ENCODE assay signal across 8 mouse cellular contexts in genomic region chr8:89006426-89006825, GRCm38 (mm10). TPM values are rescaled to one million over a fixed set of nuclear protein-coding genes. Genes with fewer than 3 reads are reported as not detected.
A peak's percentile ranks its signal among the peaks of the same experiment; 100 is the strongest.
DNase-seq lines count a peak whose midpoint lies in the region; ATAC-seq and TF ChIP-seq lines count a peak whose summit lies in the region.

No protein-coding gene starts in this region.

- H3K27me3 ChIP-seq in kidney, embryonic 16.5 days (ENCODE audit: insufficient read depth, low read length), result peaks cover 15% of the 10 kb centered on the region
- peaks cover 11% of the 10 kb centered on the region; the same call in 1 of the 2 replicates for H3K27me3 ChIP-seq in midbrain, embryonic 15.5 days (replicated peaks)

- H3K27ac ChIP-seq in embryonic fibroblast, embryonic 13.5 days (ENCODE audit: insufficient read depth, low read length), result no peak overlapping the region
- H3K27ac ChIP-seq in kidney, embryonic 16.5 days (ENCODE audit: low read length), result no peak overlapping the region
- H3K27ac ChIP-seq in midbrain, embryonic 15.5 days, result no peak overlapping the region

- H3K4me1 ChIP-seq in embryonic fibroblast, embryonic 13.5 days (ENCODE audit: control insufficient read depth, insufficient read depth, low read length), result no peaks in the 10 kb centered on the region
- peaks cover 25% of the 10 kb centered on the region for H3K4me1 ChIP-seq in kidney, embryonic 16.5 days (ENCODE audit: insufficient read depth, low read length)
- peaks cover 17% of the 10 kb centered on the region for H3K4me1 ChIP-seq in midbrain, embryonic 15.5 days

- no peak for TF ChIP-seq CTCF in embryonic fibroblast, embryonic 13.5 days (IDR thresholded peaks at IDR 0.05; ENCODE audit: borderline replicate concordance, insufficient read depth, low read length)

- no peaks in the 10 kb centered on the region for H3K36me3 ChIP-seq in kidney, embryonic 16.5 days (ENCODE audit: insufficient read depth, low read length)
- no peaks in the 10 kb centered on the region for H3K36me3 ChIP-seq in midbrain, embryonic 15.5 days (replicated peaks)

- no peaks in the 10 kb centered on the region for H3K9me3 ChIP-seq in kidney, embryonic 16.5 days (ENCODE audit: low read length)
- H3K9me3 ChIP-seq in midbrain, embryonic 15.5 days, result no peaks in the 10 kb centered on the region

- H3K4me2 ChIP-seq in kidney, embryonic 16.5 days (replicated peaks; ENCODE audit: low read depth, low read length), result peak overlapping the region; percentile 86
- H3K4me2 ChIP-seq in midbrain, embryonic 15.5 days, result peak overlapping the region; percentile 97

- 0% methylated on average over 34 of the region's 34 CpGs for WGBS in kidney, embryonic 16.5 days
- under 1% methylated on average over 34 of the region's 34 CpGs for WGBS in midbrain, embryonic 15.5 days

- peak overlapping the region; percentile 27; the same call in 1 of the 2 replicates for H3K4me3 ChIP-seq in embryonic fibroblast, embryonic 13.5 days (ENCODE audit: insufficient read depth, low read length)
- H3K4me3 ChIP-seq in kidney, embryonic 16.5 days (ENCODE audit: low read length), result peak overlapping the region; percentile 55
- peak overlapping the region; percentile 50 for H3K4me3 ChIP-seq in midbrain, embryonic 15.5 days

- TF ChIP-seq POLR2A in embryonic fibroblast, embryonic 13.5 days (IDR thresholded peaks at IDR 0.05; ENCODE audit: low read depth, low read length), result no peak

- peak; percentile 47; the same call in 1 of the 2 replicates for ATAC-seq in kidney, embryonic 16.5 days (ENCODE audit: low FRiP score, low TSS enrichment)
- peak; percentile 74 for ATAC-seq in midbrain, embryonic 15.5 days (replicated peaks)

- DNase-seq in cerebellum, postnatal 14 days, result peak; percentile 29 to 56
- no peak for DNase-seq in cerebellum, adult 8-10 months
- DNase-seq in ovary, postnatal 14 days (ENCODE audit: low spot score), result no peak
- DNase-seq in frontal cortex, postnatal 14 days (ENCODE audit: low spot score in 2 of 2), result no peak
- no peak for DNase-seq in right cerebral cortex, postnatal 14 days

- peak overlapping the region; percentile 63 for H3K9ac ChIP-seq in kidney, embryonic 16.5 days (replicated peaks; ENCODE audit: low read length)
- H3K9ac ChIP-seq in midbrain, embryonic 15.5 days, result peak overlapping the region; percentile 58

RNA-seq across cellular contexts. Expression of gene Sall1, which starts 37.5 kb away (rescaled TPM):
- 0.52 and 0.74 TPM in 2 replicates for polyA plus RNA-seq in embryonic fibroblast, embryonic 13.5 days (2011; ENCODE audit: insufficient read length, low read depth, missing spikeins)
- polyA plus RNA-seq in kidney, embryonic 16.5 days (2015; fragmentation: Nextera tagmentation; extraction: Ambion mirVana), result 38.7 and 44.4 TPM in 2 replicates
- polyA plus RNA-seq in midbrain, embryonic 15.5 days (2015; fragmentation: Nextera tagmentation; extraction: Ambion mirVana), result 6.6 and 6.8 TPM in 2 replicates

Comparison
In these comparisons a context has a peak if more than half of its experiments do, and no peak if none do; other contexts are left out.
1. DNase-seq: peak in cerebellum, postnatal 14 days (2 of 2); none in cerebellum, adult 8-10 months (single experiment), ovary, postnatal 14 days (single experiment), frontal cortex, postnatal 14 days (0 of 2) and right cerebral cortex, postnatal 14 days (single experiment).
2. Peak in every context shown above with its lines, with median percentiles within 50 percentile points of each other: H3K4me3 ChIP-seq.